Mouse (Mus musculus): ENCODE data around the gene Gm44805. TPM values are rescaled to one million over a fixed set of nuclear protein-coding genes. Genes with fewer than 3 reads are reported as not detected.

Gm44805 gene
- polyA plus RNA-seq, 1 experiment from 2014 or later = not detected

DNA sequence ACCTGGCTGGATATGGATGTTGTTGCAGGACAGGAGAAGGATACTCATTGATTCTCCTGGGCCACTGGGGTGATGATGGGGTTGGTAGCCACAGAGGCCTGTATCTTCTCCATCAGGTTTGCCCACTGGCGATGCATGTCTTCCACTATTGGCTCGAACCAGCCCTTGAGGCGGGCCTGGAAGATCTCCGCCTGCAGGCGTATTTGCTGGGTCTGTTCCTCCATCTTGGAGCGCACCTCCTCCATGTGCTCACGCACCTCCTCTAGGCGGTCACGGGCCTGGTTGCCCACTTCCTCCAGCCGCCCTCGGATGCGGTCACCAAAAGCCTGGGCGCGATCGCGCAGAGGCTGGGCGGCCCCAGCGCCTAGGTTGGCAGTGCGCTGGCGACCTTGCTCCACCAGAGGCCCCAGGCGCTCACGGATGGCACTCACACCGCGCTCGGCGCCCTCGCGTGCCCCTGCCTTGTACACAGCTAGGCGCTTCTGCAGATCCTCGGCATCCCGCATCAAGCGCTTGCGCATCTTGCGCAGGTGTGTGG, 15.2 kb upstream of the Gm44805 start:
- H3K27me3 ChIP-seq (replicated peaks; ENCODE audit: control insufficient read depth, insufficient read depth, low read length) = no peaks in the 10 kb centered on the region
- no peak overlapping the region for H3K27ac ChIP-seq (ENCODE audit: low read depth)
- H3K9me3 ChIP-seq (ENCODE audit: control insufficient read depth, low read length) = no peaks in the 10 kb centered on the region
- DNase-seq (ENCODE audit: low spot score) = no peak
- H3K4me3 ChIP-seq (ENCODE audit: low read depth, low read length) = no peak overlapping the region
- H3K9ac ChIP-seq (ENCODE audit: low read length) = no peak overlapping the region
- H3K4me1 ChIP-seq (replicated peaks; ENCODE audit: control insufficient read depth, insufficient read depth, low read length) = peaks cover 25% of the 10 kb centered on the region
- H3K4me2 ChIP-seq (ENCODE audit: low read length) = no peak overlapping the region
- 96% methylated on average over 34 of the region's 34 CpGs for WGBS
- no peak for ATAC-seq (replicated peaks; ENCODE audit: low FRiP score, low TSS enrichment, low read depth)
- H3K36me3 ChIP-seq (ENCODE audit: control insufficient read depth, insufficient read depth, low read length) = no peaks in the 10 kb centered on the region

DNA sequence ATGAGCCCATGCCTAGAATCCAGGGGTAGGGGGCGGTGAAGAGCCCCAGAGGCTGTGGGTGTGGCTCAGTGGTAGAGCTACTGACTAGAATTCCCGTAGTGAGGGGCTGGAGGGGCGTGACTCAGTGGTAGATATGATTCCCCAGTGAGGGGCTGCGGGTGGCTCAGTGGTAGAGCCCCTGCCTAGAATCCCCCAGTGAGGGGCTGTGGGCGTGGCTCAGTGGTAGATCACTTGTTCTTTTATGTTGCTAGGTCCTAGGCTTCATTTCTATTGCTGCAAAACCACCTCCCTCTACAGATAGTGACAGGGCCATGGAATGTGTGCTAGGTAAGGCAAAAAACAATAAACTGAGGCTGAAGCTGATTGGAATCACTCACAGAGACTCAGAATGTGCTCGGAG, 14.7 kb upstream of the Gm44805 start:
- no peak for DNase-seq (ENCODE audit: low spot score)
- Histone ChIP-seq H3K27ac (ENCODE audit: low read depth) (no peak overlapping the region), H3K36me3 (ENCODE audit: control insufficient read depth, insufficient read depth, low read length) (no peaks in the 10 kb centered on the region), H3K4me1 (replicated peaks; ENCODE audit: control insufficient read depth, insufficient read depth, low read length) (peaks cover 24% of the 10 kb centered on the region), H3K9me3 (ENCODE audit: control insufficient read depth, low read length) (no peaks in the 10 kb centered on the region), H3K9ac (ENCODE audit: low read length) (no peak overlapping the region), H3K4me2 (ENCODE audit: low read length) (no peak overlapping the region), H3K27me3 (replicated peaks; ENCODE audit: control insufficient read depth, insufficient read depth, low read length) (no peaks in the 10 kb centered on the region), H3K4me3 (ENCODE audit: low read depth, low read length) (no peak overlapping the region)
- WGBS = 83% methylated on average over 6 of the region's 6 CpGs
- no peak for ATAC-seq (replicated peaks; ENCODE audit: low FRiP score, low TSS enrichment, low read depth)

DNA sequence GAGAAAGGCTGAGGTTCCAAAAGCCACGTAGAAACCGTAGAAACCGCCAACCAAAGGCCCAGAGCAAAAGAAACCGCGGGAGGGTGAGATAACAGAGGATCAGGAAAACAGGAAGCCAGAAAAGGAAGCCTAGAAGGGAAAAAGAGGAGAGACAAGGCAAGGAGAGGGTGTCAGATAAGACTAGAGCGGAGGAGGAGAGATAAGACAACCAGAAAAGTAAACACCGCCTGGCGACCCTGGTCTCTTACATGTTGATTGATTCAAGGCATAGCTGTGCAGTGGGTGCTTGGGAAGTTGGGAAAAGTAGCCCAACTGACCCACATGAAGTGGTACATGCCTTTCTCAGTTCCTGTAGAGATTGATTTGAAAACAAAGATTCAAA, 14.0 kb upstream of the Gm44805 start:
- no peaks in the 10 kb centered on the region for H3K27me3 ChIP-seq (replicated peaks; ENCODE audit: control insufficient read depth, insufficient read depth, low read length)
- no peak for DNase-seq (ENCODE audit: low spot score)
- no peak for ATAC-seq (replicated peaks; ENCODE audit: low FRiP score, low TSS enrichment, low read depth)
- no peak overlapping the region for H3K4me3 ChIP-seq (ENCODE audit: low read depth, low read length)
- H3K4me2 ChIP-seq (ENCODE audit: low read length) = no peak overlapping the region
- peak overlapping the region; percentile 17 for H3K27ac ChIP-seq (ENCODE audit: low read depth)
- peaks cover 21% of the 10 kb centered on the region for H3K4me1 ChIP-seq (replicated peaks; ENCODE audit: control insufficient read depth, insufficient read depth, low read length)
- no peak overlapping the region for H3K9ac ChIP-seq (ENCODE audit: low read length)
- H3K36me3 ChIP-seq (ENCODE audit: control insufficient read depth, insufficient read depth, low read length) = no peaks in the 10 kb centered on the region
- WGBS = 27% methylated on average over 8 of the region's 8 CpGs
- H3K9me3 ChIP-seq (ENCODE audit: control insufficient read depth, low read length) = no peaks in the 10 kb centered on the region

DNA sequence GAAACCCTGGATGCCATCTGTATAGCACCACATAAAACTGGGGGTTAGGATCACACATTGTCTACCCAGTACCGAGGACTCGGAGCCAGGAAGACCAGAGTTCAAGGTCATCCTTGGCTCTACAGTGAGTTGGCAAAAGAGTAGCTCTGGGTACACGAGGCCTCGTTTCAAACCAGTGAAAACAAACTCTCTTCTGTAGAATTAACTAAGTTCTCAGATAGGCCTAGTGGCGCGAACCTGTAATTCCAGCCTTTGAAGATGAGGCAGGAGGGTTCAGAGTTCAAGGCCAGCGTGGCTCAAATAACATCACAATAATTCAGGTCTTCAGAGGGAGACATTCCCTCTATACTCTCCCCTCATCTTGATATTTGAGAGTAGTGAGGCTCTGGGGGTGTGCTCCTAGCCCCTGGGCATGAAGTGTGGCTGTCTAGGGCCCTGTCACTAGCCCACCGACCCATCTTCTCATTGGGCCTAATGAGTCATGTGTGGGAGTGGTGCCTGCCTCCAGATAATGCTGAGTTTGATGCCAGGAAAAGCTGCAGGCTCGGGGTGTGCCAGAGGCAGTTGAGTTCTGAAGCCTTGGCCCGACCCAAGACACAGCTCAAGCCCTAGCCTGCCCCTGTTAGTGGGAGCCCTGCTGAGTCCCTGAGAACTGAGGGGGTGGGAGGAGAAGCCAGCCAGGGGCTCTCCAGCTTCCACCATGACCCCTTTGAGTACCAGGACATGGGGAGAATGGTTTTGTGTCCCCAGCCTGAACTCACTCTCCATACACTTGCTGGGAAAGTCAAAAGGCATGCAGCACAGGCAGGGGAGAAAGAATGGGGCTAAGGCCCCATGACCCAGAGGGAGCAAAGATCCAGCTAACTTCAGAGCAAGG, 13.4 kb upstream of the Gm44805 start:
- Histone ChIP-seq H3K4me2 (ENCODE audit: low read length) (no peak overlapping the region), H3K4me3 (ENCODE audit: low read depth, low read length) (no peak overlapping the region), H3K36me3 (ENCODE audit: control insufficient read depth, insufficient read depth, low read length) (no peaks in the 10 kb centered on the region), H3K27ac (ENCODE audit: low read depth) (peak overlapping the region; percentile 17), H3K4me1 (replicated peaks; ENCODE audit: control insufficient read depth, insufficient read depth, low read length) (peaks cover 21% of the 10 kb centered on the region), H3K9ac (ENCODE audit: low read length) (no peak overlapping the region), H3K27me3 (replicated peaks; ENCODE audit: control insufficient read depth, insufficient read depth, low read length) (no peaks in the 10 kb centered on the region), H3K9me3 (ENCODE audit: control insufficient read depth, low read length) (no peaks in the 10 kb centered on the region)
- WGBS = 82% methylated on average over 10 of the region's 10 CpGs
- no peak for DNase-seq (ENCODE audit: low spot score)
- ATAC-seq (replicated peaks; ENCODE audit: low FRiP score, low TSS enrichment, low read depth) = no peak

DNA sequence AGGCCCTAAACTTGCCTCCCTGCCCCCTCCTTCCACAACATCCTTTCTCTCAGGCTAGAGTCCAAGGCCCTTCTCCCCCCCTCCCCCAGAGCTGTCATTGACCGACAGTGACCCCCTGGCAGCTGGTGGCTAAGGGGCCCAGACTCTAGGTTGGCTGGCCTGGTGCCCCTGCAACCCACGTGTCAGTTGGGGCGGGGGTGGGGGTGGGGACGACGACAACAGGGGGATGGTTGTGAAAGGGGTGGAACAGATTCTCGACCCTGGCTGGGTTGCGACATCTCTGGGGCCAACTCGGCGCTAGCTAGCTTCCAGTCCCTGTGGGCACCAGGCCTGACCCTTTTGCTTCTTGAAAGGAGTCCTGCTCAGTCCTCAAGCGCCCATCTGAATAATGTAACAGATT, 12.2 kb upstream of the Gm44805 start:
- peaks cover 9% of the 10 kb centered on the region for H3K4me1 ChIP-seq (replicated peaks; ENCODE audit: control insufficient read depth, insufficient read depth, low read length)
- H3K27ac ChIP-seq (ENCODE audit: low read depth) = no peak overlapping the region
- H3K4me2 ChIP-seq (ENCODE audit: low read length) = no peak overlapping the region
- no peaks in the 10 kb centered on the region for H3K9me3 ChIP-seq (ENCODE audit: control insufficient read depth, low read length)
- H3K9ac ChIP-seq (ENCODE audit: low read length) = no peak overlapping the region
- H3K4me3 ChIP-seq (ENCODE audit: low read depth, low read length) = no peak overlapping the region
- 24% methylated on average over 10 of the region's 10 CpGs for WGBS
- DNase-seq (ENCODE audit: low spot score) (no peak), ATAC-seq (replicated peaks; ENCODE audit: low FRiP score, low TSS enrichment, low read depth) (no peak; the same call in 1 of the 2 replicates)
- no peaks in the 10 kb centered on the region for H3K27me3 ChIP-seq (replicated peaks; ENCODE audit: control insufficient read depth, insufficient read depth, low read length)
- H3K36me3 ChIP-seq (ENCODE audit: control insufficient read depth, insufficient read depth, low read length) = no peaks in the 10 kb centered on the region

DNA sequence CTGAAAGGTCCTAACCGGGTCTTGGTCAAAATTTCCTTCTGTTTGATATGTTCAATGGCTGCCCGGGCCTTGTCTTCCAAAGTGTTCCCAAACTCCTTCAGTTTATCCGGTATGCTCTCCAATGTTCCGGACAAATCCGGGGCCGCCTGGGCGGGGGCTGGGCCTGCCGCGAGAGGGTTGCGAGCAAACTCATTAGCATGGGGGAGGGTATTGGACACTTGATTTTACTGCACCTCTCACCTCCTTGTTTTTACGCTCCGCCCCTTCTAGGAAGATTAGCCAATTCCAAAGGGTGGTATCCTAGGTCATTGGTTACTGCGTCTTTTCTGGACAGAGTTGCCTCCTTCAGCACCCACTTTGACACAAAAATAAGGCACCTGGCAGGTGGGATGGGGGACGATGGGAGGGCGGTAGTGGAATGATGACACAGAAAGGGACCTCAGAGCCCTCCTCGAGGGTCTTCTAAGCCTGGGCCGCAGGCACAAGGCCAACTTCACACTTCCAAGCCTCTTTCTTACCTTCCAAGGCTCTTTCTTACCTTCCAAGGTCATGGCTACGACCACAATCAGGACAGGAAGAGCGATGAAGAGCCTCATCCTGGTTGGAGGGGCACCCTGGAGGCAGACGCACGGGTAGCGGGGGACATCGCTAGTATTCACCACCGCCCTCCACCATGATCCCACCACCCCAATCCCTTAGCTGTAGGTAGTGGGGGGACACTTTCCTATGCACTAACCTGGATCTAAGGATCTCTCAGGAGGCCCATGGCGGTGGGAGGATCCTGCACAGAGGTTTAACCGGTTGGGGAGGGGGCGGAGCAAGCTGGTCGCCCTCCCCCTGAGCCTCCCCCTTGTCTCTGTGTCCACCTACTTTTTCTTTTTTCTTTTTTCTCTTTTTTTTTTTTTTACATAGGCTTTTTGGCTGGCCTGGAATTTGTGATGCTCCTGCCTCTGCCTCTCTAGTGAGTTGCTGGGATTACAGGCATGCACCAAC, 10.9 kb upstream of the Gm44805 start, which contains the start of gene Apoc1:
Apoc1 (minus strand) TSS at position 788 of the 993 bp plus-strand sequence.
- 47% methylated on average over 28 of the region's 28 CpGs for WGBS

DNA sequence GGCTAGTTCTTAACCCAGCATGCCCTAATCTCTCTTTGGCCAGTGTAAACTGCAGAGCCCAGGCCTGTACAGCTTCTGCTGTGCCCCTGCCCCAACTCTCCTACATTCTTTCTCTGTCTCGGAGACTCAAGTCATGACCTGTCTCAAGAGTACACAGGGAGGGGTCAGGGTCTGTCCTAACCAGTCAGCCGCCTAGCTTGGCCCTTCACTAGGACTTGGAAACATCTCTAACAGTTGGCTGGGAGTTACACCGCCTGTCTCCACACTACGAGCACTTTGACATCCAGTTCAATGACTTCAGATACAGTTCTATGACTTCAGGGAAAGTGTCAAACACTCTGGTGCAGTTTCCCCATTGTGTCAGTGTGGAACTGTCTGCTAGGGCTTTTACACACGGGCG, 10.2 kb upstream of the Gm44805 start:
- Histone ChIP-seq H3K4me2 (ENCODE audit: low read length) (no peak overlapping the region), H3K4me3 (ENCODE audit: low read depth, low read length) (no peak overlapping the region), H3K27me3 (replicated peaks; ENCODE audit: control insufficient read depth, insufficient read depth, low read length) (no peaks in the 10 kb centered on the region), H3K4me1 (replicated peaks; ENCODE audit: control insufficient read depth, insufficient read depth, low read length) (peaks cover 4% of the 10 kb centered on the region), H3K36me3 (ENCODE audit: control insufficient read depth, insufficient read depth, low read length) (no peaks in the 10 kb centered on the region), H3K27ac (ENCODE audit: low read depth) (no peak overlapping the region), H3K9me3 (ENCODE audit: control insufficient read depth, low read length) (no peaks in the 10 kb centered on the region), H3K9ac (ENCODE audit: low read length) (no peak overlapping the region)
- ATAC-seq (replicated peaks; ENCODE audit: low FRiP score, low TSS enrichment, low read depth) (no peak), DNase-seq (ENCODE audit: low spot score) (no peak)
- 74% methylated on average over 6 of the region's 6 CpGs for WGBS

More for the DNA sequence above, 10.9 kb upstream of the Gm44805 start, which contains the start of gene Apoc1:
- Histone ChIP-seq H3K4me2 (ENCODE audit: low read length) (no peak within 1 kb of the TSS), H3K9me3 (ENCODE audit: control insufficient read depth, low read length) (no peaks in the 10 kb centered on the region), H3K27me3 (replicated peaks; ENCODE audit: control insufficient read depth, insufficient read depth, low read length) (no peaks in the 10 kb centered on the region), H3K36me3 (ENCODE audit: control insufficient read depth, insufficient read depth, low read length) (no peaks in the 10 kb centered on the region), H3K4me1 (replicated peaks; ENCODE audit: control insufficient read depth, insufficient read depth, low read length) (peaks cover 4% of the 10 kb centered on the region), H3K4me3 (ENCODE audit: low read depth, low read length) (no peak within 1 kb of the TSS), H3K9ac (ENCODE audit: low read length) (0 out of 2 replicates have a peak within 1 kb of the TSS, but pooled peaks have one; percentile 0), H3K27ac (ENCODE audit: low read depth) (no peak within 1 kb of the TSS)
- ATAC-seq (replicated peaks; ENCODE audit: low FRiP score, low TSS enrichment, low read depth) (no peak), DNase-seq (ENCODE audit: low spot score) (no peak)

DNA sequence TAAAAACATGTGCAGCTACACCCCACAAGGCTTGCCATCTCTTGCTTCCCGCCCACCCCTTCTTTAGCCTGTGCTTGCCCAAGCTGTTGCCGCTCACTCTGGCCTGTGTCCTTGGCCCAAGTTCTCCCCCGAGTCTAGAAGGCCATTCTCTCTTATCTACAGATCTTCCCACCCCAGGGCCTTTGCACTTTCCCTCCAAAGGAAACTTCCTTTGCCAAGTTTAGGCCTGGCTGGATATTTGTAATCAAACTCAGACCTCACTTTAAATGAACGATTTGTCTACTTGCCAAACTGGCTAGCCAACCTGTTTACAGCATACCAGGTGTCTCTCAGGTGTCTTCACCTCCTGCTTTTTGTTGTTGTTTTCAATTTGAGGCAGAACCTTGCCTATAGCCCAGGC, 9.6 kb upstream of the Gm44805 start:
- 84% methylated on average over 4 of the region's 4 CpGs for WGBS

More for the DNA sequence above, 9.6 kb upstream of the Gm44805 start:
- ATAC-seq (replicated peaks; ENCODE audit: low FRiP score, low TSS enrichment, low read depth) (no peak), DNase-seq (ENCODE audit: low spot score) (no peak)
- Histone ChIP-seq H3K27me3 (replicated peaks; ENCODE audit: control insufficient read depth, insufficient read depth, low read length) (no peaks in the 10 kb centered on the region), H3K9me3 (ENCODE audit: control insufficient read depth, low read length) (no peaks in the 10 kb centered on the region), H3K4me3 (ENCODE audit: low read depth, low read length) (no peak overlapping the region), H3K9ac (ENCODE audit: low read length) (no peak overlapping the region), H3K4me2 (ENCODE audit: low read length) (no peak overlapping the region), H3K36me3 (ENCODE audit: control insufficient read depth, insufficient read depth, low read length) (no peaks in the 10 kb centered on the region), H3K27ac (ENCODE audit: low read depth) (no peak overlapping the region), H3K4me1 (replicated peaks; ENCODE audit: control insufficient read depth, insufficient read depth, low read length) (peaks cover 4% of the 10 kb centered on the region)
